Mouse (Mus musculus) MEL (cell line): ENCODE measurements around the gene Ttll8. TPM values are rescaled to one million over a fixed set of nuclear protein-coding genes. Genes with fewer than 3 reads are reported as not detected.

Source experiments
- DNase-seq: peaks from one replicate; pipeline ENCODE4 v3.0.0; 2011; ENCODE audit warnings: low read depth, low spot score
- H3K27ac ChIP-seq: 2 replicates; pipeline ENCODE4 v1.5.1; 2012; ENCODE audit warnings: low read depth, mild to moderate bottlenecking, control low read depth, low read length, moderate library complexity; ENCODE audit not compliant: control insufficient read depth
- H3K27me3 ChIP-seq, 2 experiments: fragments of 150-350 bp in 1 of 2; sonication (generic) in 1 of 2; 2 replicates each; pipeline ENCODE4 v1.6.1; 2012; ENCODE audit warnings: low read length in 2 of 2, mild to moderate bottlenecking in 2 of 2, improper control_type of control experiment in 1 of 2, moderate library complexity in 1 of 2; ENCODE audit not compliant: insufficient read depth in 2 of 2, control insufficient read depth in 1 of 2
- H3K36me3 ChIP-seq, 2 experiments: 2 replicates each; pipeline ENCODE4 v1.6.1; 2012 to 2014; ENCODE audit warnings: low read length in 2 of 2, improper control_type of control experiment in 1 of 2, inconsistent platforms in 1 of 2, mild to moderate bottlenecking in 1 of 2; ENCODE audit not compliant: insufficient read depth in 2 of 2, control insufficient read depth in 1 of 2
- H3K4me1 ChIP-seq, 2 experiments: fragments of 150-350 bp in 1 of 2; sonication (generic) in 1 of 2; 2 replicates each; pipeline ENCODE4 v1.6.1; 2012; ENCODE audit warnings: low read length in 2 of 2, improper control_type of control experiment in 1 of 2, mild to moderate bottlenecking in 1 of 2; ENCODE audit not compliant: insufficient read depth in 2 of 2, control insufficient read depth in 1 of 2
- H3K4me3 ChIP-seq, 2 experiments: fragments of 150-350 bp in 1 of 2; sonication (generic) in 1 of 2; 2 replicates each; pipeline ENCODE4 v1.5.1; 2012; ENCODE audit warnings: low read depth in 2 of 2, low read length in 2 of 2, mild to moderate bottlenecking in 2 of 2, moderate library complexity in 2 of 2, control low read depth in 1 of 2, improper control_type of control experiment in 1 of 2; ENCODE audit not compliant: control insufficient read depth in 1 of 2, insufficient read depth in 1 of 2
- H3K79me2 ChIP-seq: 2 replicates; pipeline ENCODE4 v1.6.1; 2012; ENCODE audit warnings: mild to moderate bottlenecking, low read length, moderate library complexity; ENCODE audit not compliant: control insufficient read depth, poor library complexity, insufficient read depth
- H3K9ac ChIP-seq: 2 replicates; pipeline ENCODE4 v1.6.1; 2012; ENCODE audit warnings: low read depth, mild to moderate bottlenecking, control low read depth, low read length, moderate library complexity; ENCODE audit not compliant: control insufficient read depth, poor library complexity, severe bottlenecking
- H3K9me3 ChIP-seq: fragments of 150-350 bp; sonication (generic); replicated peaks from 2 replicates; pipeline ENCODE4 v1.6.1; 2012; ENCODE audit warnings: mild to moderate bottlenecking, low read length, improper control_type of control experiment, moderate library complexity; ENCODE audit not compliant: insufficient read depth
- CHD1 ChIP-seq: IDR thresholded peaks from 2 replicates; pipeline ENCODE4 v1.6.1; 2012; ENCODE audit warnings: low read depth, mild to moderate bottlenecking, inconsistent platforms, low read length, improper control_type of control experiment
- CHD2 ChIP-seq: IDR thresholded peaks from 2 replicates; pipeline ENCODE4 v1.6.1; 2011; ENCODE audit warnings: low read length, improper control_type of control experiment
- CTCF ChIP-seq, 3 experiments: IDR thresholded peaks in 2 of 3; conservative IDR thresholded peaks in 1 of 3; 2 replicates each; pipeline ENCODE4 v1.5.1; 2011 to 2012; ENCODE audit warnings: low read length in 3 of 3, low read depth in 2 of 3, mild to moderate bottlenecking in 2 of 3, improper control_type of control experiment in 1 of 3, inconsistent platforms in 1 of 3, mixed read lengths in 1 of 3, moderate library complexity in 1 of 3; ENCODE audit not compliant: control insufficient read depth in 1 of 3, insufficient read depth in 1 of 3, poor library complexity in 1 of 3, severe bottlenecking in 1 of 3
- EP300 ChIP-seq, 2 experiments: IDR thresholded peaks; 2 replicates each; pipeline ENCODE4 v1.6.1; 2011; ENCODE audit warnings: improper control_type of control experiment in 2 of 2, low read length in 2 of 2, low read depth in 1 of 2, mild to moderate bottlenecking in 1 of 2
- ETS1 ChIP-seq: IDR thresholded peaks from 2 replicates; pipeline ENCODE4 v1.6.1; 2012; ENCODE audit warnings: low read depth, mild to moderate bottlenecking, inconsistent platforms, low read length, improper control_type of control experiment, moderate library complexity
- JUND ChIP-seq: IDR thresholded peaks from 2 replicates; pipeline ENCODE4 v1.6.1; 2011; ENCODE audit warnings: low read depth, mild to moderate bottlenecking, improper control_type of control experiment, low read length
- KAT2A ChIP-seq: conservative IDR thresholded peaks from 2 replicates; pipeline ENCODE4 v1.6.1; 2012; ENCODE audit warnings: low read depth, low read length, improper control_type of control experiment, inconsistent platforms
- MAX ChIP-seq: IDR thresholded peaks from 2 replicates; pipeline ENCODE4 v1.6.1; 2011; ENCODE audit warnings: low read length, improper control_type of control experiment
- MXI1 ChIP-seq: IDR thresholded peaks from 2 replicates; pipeline ENCODE4 v1.6.1; 2011; ENCODE audit warnings: mild to moderate bottlenecking, low read depth, low read length, improper control_type of control experiment
- NELFE ChIP-seq: IDR thresholded peaks from 2 replicates; pipeline ENCODE4 v1.6.1; 2011; ENCODE audit warnings: low read depth, low read length, improper control_type of control experiment
- NRF1 ChIP-seq: IDR thresholded peaks from 2 replicates; pipeline ENCODE4 v1.6.1; 2014; ENCODE audit warnings: low read depth, mild to moderate bottlenecking, inconsistent platforms, low read length, improper control_type of control experiment, moderate library complexity; ENCODE audit not compliant: poor library complexity, insufficient read depth, severe bottlenecking
- RAD21 ChIP-seq: IDR thresholded peaks from 2 replicates; pipeline ENCODE4 v1.6.1; 2011; ENCODE audit warnings: mild to moderate bottlenecking, low read depth, low read length, improper control_type of control experiment
- SIN3A ChIP-seq: IDR thresholded peaks from 2 replicates; pipeline ENCODE4 v1.6.1; 2012; ENCODE audit warnings: low read length, improper control_type of control experiment, inconsistent platforms
- TBP ChIP-seq: IDR thresholded peaks from 2 replicates; pipeline ENCODE4 v1.8.0; 2011; ENCODE audit warnings: low read depth, low read length, improper control_type of control experiment
- USF2 ChIP-seq, 2 experiments: IDR thresholded peaks; 2 replicates each; pipeline ENCODE4 v1.6.1; 2011 to 2012; ENCODE audit warnings: improper control_type of control experiment in 2 of 2, low read length in 2 of 2, borderline replicate concordance in 1 of 2, inconsistent platforms in 1 of 2, low read depth in 1 of 2, mild to moderate bottlenecking in 1 of 2; ENCODE audit not compliant: insufficient read depth in 1 of 2
- ZKSCAN1 ChIP-seq: IDR thresholded peaks from 2 replicates; pipeline ENCODE4 v1.6.1; 2012; ENCODE audit warnings: low read depth, mild to moderate bottlenecking, inconsistent platforms, low read length, improper control_type of control experiment, moderate library complexity
- ZMIZ1 ChIP-seq: IDR thresholded peaks from 2 replicates; pipeline ENCODE4 v1.6.1; 2012; ENCODE audit warnings: low read depth, mild to moderate bottlenecking, inconsistent platforms, low read length, improper control_type of control experiment, moderate library complexity
- polyA plus RNA-seq, 2 experiments: library from polyadenylated mRNA; stranded (reverse) in 1 of 2; unstranded in 1 of 2; fragments of >175 nt in 1 of 2; fragments of >200 nt in 1 of 2; gene quantifications; 2 replicates each; pipeline versions ENCODE4 v1.2.1 to v1.2.4; 2012; ENCODE audit warnings: low replicate concordance in 2 of 2, low read depth in 1 of 2; ENCODE audit not compliant: insufficient read length in 2 of 2, insufficient read depth in 1 of 2, missing spikeins in 1 of 2
- total RNA-seq: library from RNA; depleted of rRNA; stranded (reverse); fragments of 300-350 nt; gene quantifications from 2 replicates; pipeline ENCODE4 v1.2.3, GENCODE M21; 2012

Ttll8 gene
- total and polyA plus RNA-seq, 3 experiments: not detected

DNA sequence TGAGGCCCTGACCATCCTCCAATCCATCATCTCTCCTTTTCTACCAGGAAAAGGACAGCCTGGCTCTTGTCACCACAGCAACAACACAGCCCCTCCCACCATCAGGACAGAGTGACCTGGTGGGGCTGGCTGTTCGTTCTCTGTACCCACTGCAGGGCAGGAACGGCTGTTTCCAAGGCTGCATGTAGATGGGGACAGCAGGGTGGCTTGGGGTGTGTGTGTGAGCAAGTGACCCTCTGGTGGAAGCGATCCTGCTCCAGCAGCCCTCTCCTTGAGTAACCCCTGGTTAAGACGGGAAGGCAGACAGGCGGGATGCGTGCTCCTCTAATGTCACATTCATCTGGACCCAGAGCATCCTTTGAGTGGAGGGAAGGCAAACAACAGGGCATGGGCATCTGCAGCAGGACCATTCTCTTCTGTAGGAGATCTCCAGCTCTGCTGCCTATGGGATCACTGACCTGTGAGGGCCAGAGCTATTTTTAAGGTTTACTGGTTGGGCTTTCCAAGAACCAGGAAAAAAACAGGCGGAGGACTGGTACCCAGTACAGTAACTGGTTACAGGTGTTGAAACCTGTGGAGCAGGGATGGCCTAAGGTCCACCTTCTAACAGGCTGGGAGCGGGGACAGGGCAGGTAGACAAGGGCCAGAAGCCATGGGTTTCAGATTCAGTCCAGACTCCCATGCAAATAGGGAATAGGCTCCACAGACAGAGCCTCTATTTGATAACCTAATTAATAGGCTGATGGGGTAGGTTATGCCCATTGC is 94.8 kb downstream of the Ttll8 start:
- no peaks in the 10 kb centered on the region for H3K27me3 ChIP-seq
- H3K27ac ChIP-seq: no peak overlapping the region

DNA sequence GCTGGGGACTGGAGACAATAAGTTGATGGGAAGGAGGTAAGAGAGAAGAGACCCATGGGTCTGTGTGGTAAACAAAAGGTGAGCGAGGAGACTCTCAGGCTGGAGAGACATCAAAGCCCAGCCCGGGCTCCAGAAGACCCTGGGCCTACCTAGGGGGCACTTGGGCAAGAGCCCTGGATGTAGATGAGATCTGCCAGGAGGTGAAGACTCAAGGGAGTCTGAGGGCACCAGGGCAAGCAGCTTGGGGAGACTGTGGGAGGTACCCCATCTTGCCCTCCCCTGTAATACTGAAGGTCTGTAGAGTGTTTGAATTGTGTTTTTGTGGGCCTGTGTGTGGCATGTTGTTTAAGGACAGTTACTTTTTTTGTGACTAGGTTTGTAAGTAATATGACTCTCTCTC is 95.5 kb downstream of the Ttll8 start:
- Histone ChIP-seq H3K9me3 (no peaks in the 10 kb centered on the region), H3K27ac (no peak overlapping the region), H3K4me1 (peaks cover 0 to 5% of the 10 kb centered on the region in 2 experiments; a peak in 2 of 4 replicates), H3K79me2 (peaks cover 12% of the 10 kb centered on the region), H3K4me3 (no peak overlapping the region), H3K27me3 (peaks cover 0 to 2% of the 10 kb centered on the region in 2 experiments; a peak in 1 of 4 replicates), H3K9ac (no peak overlapping the region), H3K36me3 (peaks cover 0 to 4% of the 10 kb centered on the region in 2 experiments; a peak in 2 of 4 replicates)
- no peak for DNase-seq
- TF ChIP-seq CHD1: no peak

More for the DNA sequence above, 94.8 kb downstream of the Ttll8 start:
- TF ChIP-seq JUND (no peak), MXI1 (no peak), CHD1 (no peak), MAX (no peak), ETS1 (no peak), CTCF (IDR thresholded peaks at IDR 0.05 in 2 of 3, conservative IDR thresholded peaks at IDR 0.05 in 1 of 3; ENCODE audit: control insufficient read depth in 1 of 3, insufficient read depth in 1 of 3, low read depth in 2 of 3, low read length in 3 of 3, poor library complexity in 1 of 3, severe bottlenecking in 1 of 3) (no peak), NELFE (no peak), SIN3A (no peak), EP300 (IDR thresholded peaks at IDR 0.05; ENCODE audit: low read depth in 1 of 2, low read length in 2 of 2) (no peak), NRF1 (no peak), CHD2 (no peak), RAD21 (no peak)
- Histone ChIP-seq H3K4me3 (no peak overlapping the region), H3K4me1 (peaks cover 0 to 8% of the 10 kb centered on the region in 2 experiments; a peak in 2 of 4 replicates), H3K79me2 (peaks cover 19% of the 10 kb centered on the region), H3K9ac (no peak overlapping the region), H3K9me3 (no peaks in the 10 kb centered on the region), H3K36me3 (peaks cover 0 to 7% of the 10 kb centered on the region in 2 experiments; a peak in 2 of 4 replicates)
- no peak for DNase-seq

DNA sequence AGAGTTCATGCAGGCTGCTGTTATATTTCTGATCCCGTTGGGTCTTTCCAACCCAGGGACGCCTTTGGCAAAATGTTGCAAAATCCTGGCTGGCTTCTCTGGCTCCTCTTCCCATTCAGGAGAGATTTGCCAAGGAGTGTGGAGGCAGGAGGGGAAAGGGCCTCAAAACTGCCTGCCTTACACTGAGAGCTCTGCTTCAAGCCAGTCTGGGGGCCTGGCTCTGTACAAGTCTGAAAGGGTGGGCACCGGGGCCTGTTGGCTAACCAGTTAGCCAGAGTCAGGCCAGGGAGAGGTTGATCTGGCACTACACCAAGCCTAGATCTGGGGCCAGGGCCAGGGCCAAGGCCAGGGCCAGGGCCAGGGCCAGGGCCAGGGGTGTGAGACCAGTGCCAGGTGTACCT is 96.1 kb downstream of the Ttll8 start:
- Histone ChIP-seq H3K9me3 (no peaks in the 10 kb centered on the region), H3K79me2 (peaks cover 8% of the 10 kb centered on the region), H3K27ac (no peak overlapping the region), H3K9ac (no peak overlapping the region), H3K4me3 (no peak overlapping the region), H3K4me1 (peaks cover 0 to 5% of the 10 kb centered on the region in 2 experiments; a peak in 2 of 4 replicates), H3K27me3 (peaks cover 0 to 7% of the 10 kb centered on the region in 2 experiments; a peak in 2 of 4 replicates), H3K36me3 (peaks cover 0 to 4% of the 10 kb centered on the region in 2 experiments; a peak in 2 of 4 replicates)
- TF ChIP-seq USF2 (IDR thresholded peaks at IDR 0.05; ENCODE audit: borderline replicate concordance in 1 of 2, insufficient read depth in 1 of 2, low read depth in 1 of 2, low read length in 2 of 2) (no peak), ETS1 (no peak), KAT2A (no peak), CHD1 (no peak), ZMIZ1 (no peak), ZKSCAN1 (no peak), TBP (no peak)
- no peak for DNase-seq
